Mouse (Mus musculus) midbrain, embryonic 14.5 days (tissue): Measurements from ENCODE around the gene Hnf1a. TPM values are rescaled to one million over a fixed set of nuclear protein-coding genes. Genes with fewer than 3 reads are reported as not detected.
"Not testable (repeated sequence)": the region's sequence is repeated elsewhere in the genome, so short reads cannot be mapped to it uniquely, and the experiment has no call there.

Experiments
- ATAC-seq: fragments of 200-750 bp; cut with Nextera tagmentation; 2 replicates; pipeline ENCODE4 v1.8.0; 2017; ENCODE audit warnings: moderate number of reproducible peaks, moderate library complexity; ENCODE audit not compliant: low FRiP score, low TSS enrichment
- DNase-seq: peaks from one replicate; pipeline ENCODE4 v3.0.0-alpha.2; 2015
- H3K27ac ChIP-seq: fragments of 300-500 bp; sonication (generic); replicated peaks from 2 replicates; pipeline ENCODE4 v1.5.1; 2014; ENCODE audit warnings: mild to moderate bottlenecking, low read depth, low read length, moderate library complexity
- H3K27me3 ChIP-seq: fragments of 300-500 bp; sonication (generic); 2 replicates; pipeline ENCODE4 v1.6.1; 2014; ENCODE audit warnings: low read length, control low read depth, mixed read lengths; ENCODE audit not compliant: control insufficient read depth, insufficient read depth
- H3K36me3 ChIP-seq: fragments of 300-500 bp; sonication (generic); 2 replicates; pipeline ENCODE4 v1.6.1; 2014; ENCODE audit warnings: low read length, control low read depth; ENCODE audit not compliant: control insufficient read depth, insufficient read depth
- H3K4me1 ChIP-seq: fragments of 300-500 bp; sonication (generic); 2 replicates; pipeline ENCODE4 v1.6.1; 2014; ENCODE audit warnings: mild to moderate bottlenecking, antibody characterized with exemption, low read length, control low read depth; ENCODE audit not compliant: control insufficient read depth, insufficient read depth
- H3K4me2 ChIP-seq: fragments of 300-500 bp; sonication (generic); 2 replicates; pipeline ENCODE4 v1.6.1; 2014; ENCODE audit warnings: mild to moderate bottlenecking, low read length, moderate library complexity
- H3K4me3 ChIP-seq: fragments of 300-500 bp; sonication (generic); replicated peaks from 2 replicates; pipeline ENCODE4 v1.5.1; 2014; ENCODE audit warnings: low read depth, low read length
- H3K9ac ChIP-seq: fragments of 300-500 bp; sonication (generic); replicated peaks from 2 replicates; pipeline ENCODE4 v1.6.1; 2014; ENCODE audit warnings: mild to moderate bottlenecking, low read length, moderate library complexity
- H3K9me3 ChIP-seq: fragments of 300-500 bp; sonication (generic); 2 replicates; pipeline ENCODE4 v1.6.1; 2016; ENCODE audit warnings: low read length, control low read depth, mixed read lengths; ENCODE audit not compliant: control insufficient read depth
- WGBS: fragments of 180-500 bp; shearing (Covaris S2); extraction: QIAGEN DNeasy Blood & Tissue Kit; methylation state at CpG from one replicate; pipeline ENCODE4 v1.1.7; 2014; 5-methylcytosine and 5-hydroxymethylcytosine counted together
- polyA plus RNA-seq: library from polyadenylated mRNA; unstranded; fragments of >200 nt; fragmentation: Nextera tagmentation; extraction: Ambion mirVana; gene quantifications from 2 replicates; pipeline ENCODE4 v1.2.1, GENCODE M21; 2014

Gene Hnf1a
- polyA plus RNA-seq, 1 experiment from 2014 or later: not detected

DNA sequence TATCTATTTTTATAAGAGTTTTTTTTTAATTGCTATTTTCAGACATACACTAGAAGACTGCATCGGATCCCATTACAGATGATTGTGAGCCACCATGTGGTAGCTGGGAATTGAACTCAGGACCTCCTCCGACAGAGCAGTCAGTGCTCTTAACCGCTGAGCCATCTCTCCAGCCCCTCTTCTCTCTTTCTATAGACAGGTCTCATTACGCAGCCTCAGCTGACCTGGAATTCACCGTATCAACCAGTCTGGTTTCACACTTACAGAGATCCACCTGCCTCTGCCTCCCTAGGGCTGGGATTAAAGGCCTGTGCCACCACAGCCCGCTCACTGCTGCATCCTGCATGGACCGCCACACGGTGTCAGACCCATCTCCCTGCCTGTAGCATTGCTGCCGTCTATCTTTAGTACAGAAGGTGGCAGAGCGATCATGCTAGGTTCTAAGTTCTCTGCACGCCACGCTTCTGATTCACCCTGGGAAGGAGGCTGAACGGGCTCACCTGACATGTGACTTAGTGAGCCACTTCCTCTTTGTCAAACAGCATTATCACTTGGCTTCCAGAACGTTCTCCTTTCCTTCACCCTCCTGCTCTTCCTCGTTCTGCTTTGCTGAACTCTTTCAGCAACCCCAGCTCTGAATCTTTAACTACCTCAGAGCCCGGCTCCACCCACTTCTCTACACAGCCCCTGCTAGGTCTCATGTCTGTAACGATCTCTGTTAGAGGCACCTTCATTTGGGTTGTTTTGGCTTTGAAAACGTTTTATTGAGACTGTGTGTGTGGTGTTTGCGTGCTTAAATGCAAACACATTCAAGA, 49.1 kb downstream of the Hnf1a start:
- H3K4me1 ChIP-seq: no peaks in the 10 kb centered on the region
- no peak overlapping the region for H3K4me3 ChIP-seq
- H3K27ac ChIP-seq: no peak overlapping the region
- no peak overlapping the region for H3K4me2 ChIP-seq
- no peaks in the 10 kb centered on the region for H3K36me3 ChIP-seq
- H3K27me3 ChIP-seq: no peaks in the 10 kb centered on the region
- DNase-seq: no peak
- no peak overlapping the region for H3K9ac ChIP-seq
- ATAC-seq: no peak
- WGBS: 80% methylated on average over 19 of the region's 19 CpGs
- no peaks in the 10 kb centered on the region for H3K9me3 ChIP-seq

DNA sequence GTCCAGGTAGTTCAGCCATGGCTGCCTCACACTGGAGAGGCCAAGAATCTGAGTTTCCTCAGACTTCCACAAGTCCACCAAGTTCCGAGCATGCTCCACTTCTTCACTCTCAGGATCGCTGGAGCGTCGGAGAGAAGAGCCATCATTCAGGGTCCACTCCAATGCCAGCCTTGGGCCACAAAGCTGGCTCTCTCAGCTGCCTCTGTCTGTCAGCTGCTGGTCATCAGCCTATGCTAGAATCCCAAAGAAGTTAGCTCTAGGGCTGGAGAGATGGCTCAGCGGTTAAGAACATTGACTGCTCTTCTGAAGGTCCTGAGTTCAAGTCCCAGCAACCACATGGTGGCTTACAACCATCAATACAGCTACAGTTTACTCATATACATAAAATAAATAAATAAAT, 53.5 kb downstream of the Hnf1a start:
- not testable (repeated sequence) for DNase-seq

DNA sequence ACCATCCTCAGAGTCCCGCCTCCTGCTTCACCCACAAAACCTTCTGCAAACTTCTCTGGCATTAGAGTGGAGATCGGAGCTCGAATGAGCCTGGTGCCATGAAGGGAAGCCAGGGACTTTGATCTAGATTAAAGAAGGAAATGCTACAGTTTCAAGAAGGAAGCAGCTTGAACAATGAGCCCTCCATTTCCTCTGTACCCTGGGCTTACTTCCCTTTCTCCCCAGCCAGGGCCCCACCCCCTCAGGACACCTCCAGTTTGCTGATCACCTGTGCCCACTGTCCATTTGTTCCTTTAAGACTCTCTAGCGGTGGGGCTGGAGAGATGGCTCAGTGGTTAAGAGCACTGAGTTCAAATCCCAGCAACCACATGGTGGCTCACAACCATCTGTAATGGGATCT, 54.1 kb downstream of the Hnf1a start:
- no peaks in the 10 kb centered on the region for H3K27me3 ChIP-seq
- H3K9me3 ChIP-seq: no peaks in the 10 kb centered on the region
- H3K4me3 ChIP-seq: no peak overlapping the region
- H3K36me3 ChIP-seq: no peaks in the 10 kb centered on the region
- ATAC-seq (no peak), DNase-seq (no peak)
- no peak overlapping the region for H3K4me2 ChIP-seq
- no peak overlapping the region for H3K9ac ChIP-seq
- no peaks in the 10 kb centered on the region for H3K4me1 ChIP-seq
- no peak overlapping the region for H3K27ac ChIP-seq
- 92% methylated on average over 4 of the region's 4 CpGs for WGBS

More for the DNA sequence above, 53.5 kb downstream of the Hnf1a start:
- not testable (repeated sequence) for H3K9ac ChIP-seq, H3K9me3 ChIP-seq, H3K4me1 ChIP-seq, H3K4me3 ChIP-seq, H3K27me3 ChIP-seq, H3K27ac ChIP-seq, H3K36me3 ChIP-seq, ATAC-seq, H3K4me2 ChIP-seq
- 93% methylated on average over 5 of the region's 5 CpGs for WGBS

DNA sequence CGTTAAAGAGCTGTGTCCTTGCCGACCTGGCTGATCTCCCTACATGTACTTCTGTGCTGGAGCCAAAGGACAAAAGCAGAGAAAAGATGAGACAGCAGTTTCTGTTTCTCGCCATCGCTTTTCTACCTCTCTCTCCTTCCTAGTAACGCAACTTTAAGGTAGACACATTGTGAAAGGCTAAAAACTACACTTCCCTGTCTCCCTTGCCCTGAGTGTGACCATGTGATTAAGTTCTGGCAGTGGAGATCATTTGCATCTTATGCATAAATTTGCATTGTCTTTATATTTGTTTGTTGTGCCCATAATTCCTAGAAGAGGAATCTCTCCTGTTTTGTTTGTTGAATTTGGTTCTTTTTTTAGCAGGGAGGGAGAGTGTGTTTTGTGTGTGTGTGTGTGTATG, 55.0 kb downstream of the Hnf1a start:
- H3K27ac ChIP-seq: no peak overlapping the region
- no peak overlapping the region for H3K4me3 ChIP-seq
- WGBS: 84% methylated on average over 5 of the region's 5 CpGs
- H3K4me1 ChIP-seq: no peaks in the 10 kb centered on the region
- H3K9ac ChIP-seq: no peak overlapping the region
- ATAC-seq (no peak), DNase-seq (no peak)
- no peak overlapping the region for H3K4me2 ChIP-seq
- no peaks in the 10 kb centered on the region for H3K27me3 ChIP-seq
- no peaks in the 10 kb centered on the region for H3K36me3 ChIP-seq
- H3K9me3 ChIP-seq: no peaks in the 10 kb centered on the region

DNA sequence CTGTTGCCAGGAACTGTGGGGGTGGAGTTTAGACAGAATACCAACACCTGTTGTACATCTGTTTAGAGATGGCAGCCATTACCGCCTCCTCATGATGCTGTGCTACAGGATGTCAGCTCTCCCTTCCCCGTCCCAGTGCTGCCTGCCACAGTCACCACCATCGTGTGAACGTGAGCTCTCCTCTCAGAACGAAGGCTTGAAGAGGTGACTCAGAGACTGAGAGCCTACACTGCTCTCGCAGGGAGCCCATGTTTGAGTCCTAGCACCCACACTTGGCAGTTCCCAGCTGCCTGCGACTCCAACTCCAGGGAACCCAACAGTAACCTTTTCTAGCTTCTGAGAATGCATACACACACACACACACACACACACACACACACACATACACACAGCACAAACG, 56.0 kb downstream of the Hnf1a start:
- 84% methylated on average over 8 of the region's 8 CpGs for WGBS
- ATAC-seq (no peak), DNase-seq (no peak)
- H3K4me3 ChIP-seq: no peak overlapping the region
- H3K4me2 ChIP-seq: no peak overlapping the region
- H3K27ac ChIP-seq: no peak overlapping the region
- no peaks in the 10 kb centered on the region for H3K27me3 ChIP-seq
- no peaks in the 10 kb centered on the region for H3K9me3 ChIP-seq
- H3K9ac ChIP-seq: no peak overlapping the region
- no peaks in the 10 kb centered on the region for H3K36me3 ChIP-seq
- H3K4me1 ChIP-seq: no peaks in the 10 kb centered on the region

DNA sequence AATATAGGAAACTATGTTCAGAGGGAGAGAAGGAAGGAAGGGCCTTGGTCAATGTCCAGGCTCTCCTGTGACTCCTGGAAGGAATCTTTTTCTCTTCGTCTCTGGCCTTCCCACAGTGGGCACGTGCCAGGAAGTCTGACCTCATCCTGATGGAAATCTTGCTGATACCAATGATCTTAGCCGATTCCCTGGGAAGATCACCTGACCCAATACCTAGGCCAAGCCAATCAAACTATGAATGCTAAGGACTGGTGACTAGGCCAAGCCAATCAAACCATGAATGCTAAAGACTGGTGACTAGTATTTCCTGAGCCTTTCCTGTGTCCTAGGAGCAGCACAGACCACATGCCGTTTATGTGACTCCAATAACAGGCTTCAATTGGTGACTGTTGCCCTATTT, 57.2 kb downstream of the Hnf1a start:
- ATAC-seq: no peak
- no peaks in the 10 kb centered on the region for H3K4me1 ChIP-seq
- H3K9ac ChIP-seq: no peak overlapping the region
- no peaks in the 10 kb centered on the region for H3K9me3 ChIP-seq
- H3K27ac ChIP-seq: no peak overlapping the region
- H3K4me3 ChIP-seq: no peak overlapping the region
- H3K36me3 ChIP-seq: no peaks in the 10 kb centered on the region
- no peak for DNase-seq
- no peaks in the 10 kb centered on the region for H3K27me3 ChIP-seq
- no peak overlapping the region for H3K4me2 ChIP-seq
- 77% methylated on average over 4 of the region's 4 CpGs for WGBS

DNA sequence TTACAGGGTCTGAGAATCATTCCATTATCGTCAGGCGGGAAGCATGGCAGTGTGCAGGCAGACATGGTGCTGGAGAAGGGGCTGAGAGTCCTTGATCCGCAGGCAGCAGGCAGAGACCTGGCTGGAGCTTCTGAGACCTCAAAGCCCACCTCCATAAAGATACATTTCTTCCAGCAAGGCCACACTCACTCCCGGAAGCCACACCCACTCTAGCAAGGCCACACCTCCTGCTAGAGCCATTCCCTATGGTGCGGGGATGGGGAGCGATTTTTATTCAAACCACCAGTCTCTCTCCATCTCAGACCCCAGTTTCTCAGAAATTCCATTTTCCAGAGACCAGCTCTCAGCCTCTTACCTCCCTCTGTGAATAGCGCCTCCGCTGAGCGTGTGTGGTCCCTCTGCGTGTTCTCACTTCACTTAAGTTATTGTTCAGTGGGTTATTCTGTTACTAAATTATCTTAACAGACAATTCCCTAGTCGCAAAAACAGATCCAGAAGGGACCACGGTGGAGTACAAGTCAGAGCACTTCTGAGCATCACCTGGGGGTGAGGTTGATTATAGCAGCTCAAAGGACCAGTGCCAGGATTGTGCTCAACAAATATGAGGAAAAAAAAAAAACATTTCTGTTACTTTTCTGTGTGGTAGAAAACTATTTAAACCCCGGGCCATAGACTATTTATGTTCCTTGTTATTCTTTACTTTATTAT, 62.1 kb downstream of the Hnf1a start:
- Histone ChIP-seq H3K27me3 (no peaks in the 10 kb centered on the region), H3K4me1 (no peaks in the 10 kb centered on the region), H3K27ac (no peak overlapping the region), H3K9me3 (no peaks in the 10 kb centered on the region), H3K4me2 (no peak overlapping the region), H3K9ac (no peak overlapping the region), H3K4me3 (no peak overlapping the region), H3K36me3 (no peaks in the 10 kb centered on the region)
- DNase-seq (peak; percentile 13), ATAC-seq (no peak)
- WGBS: 50% methylated on average over 13 of the region's 13 CpGs

DNA sequence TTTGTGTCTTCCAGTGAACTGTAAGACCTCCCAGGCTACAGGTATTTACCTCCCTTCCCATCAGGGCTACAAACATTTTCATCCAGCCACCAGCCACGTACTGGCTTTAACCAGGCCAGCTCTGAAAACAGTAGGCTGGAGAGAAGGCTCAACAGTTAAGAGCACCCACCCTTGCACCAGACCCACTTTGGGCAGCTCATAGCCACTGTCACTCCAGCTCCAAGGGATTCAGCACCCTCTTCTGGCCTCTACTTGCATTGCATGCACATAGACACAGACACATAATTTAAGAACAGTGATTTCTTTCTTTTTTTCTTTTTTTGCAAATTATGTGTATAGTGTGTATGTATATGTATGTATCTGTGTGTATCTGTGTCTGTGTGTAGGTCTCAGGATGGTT, 68.5 kb downstream of the Hnf1a start:
- ATAC-seq (no peak), DNase-seq (peak; percentile 65)
- Histone ChIP-seq H3K4me1 (no peaks in the 10 kb centered on the region), H3K27me3 (no peaks in the 10 kb centered on the region), H3K9ac (no peak overlapping the region), H3K4me3 (no peak overlapping the region), H3K27ac (no peak overlapping the region), H3K36me3 (no peaks in the 10 kb centered on the region), H3K9me3 (no peaks in the 10 kb centered on the region), H3K4me2 (no peak overlapping the region)
- WGBS: 34% methylated on average over 1 of the region's 1 CpGs
